Mouse (Mus musculus) gastrocnemius, adult 8-10 months (tissue): ENCODE measurements around the gene Gpr18. TPM values are rescaled to one million over a fixed set of nuclear protein-coding genes. Genes with fewer than 3 reads are reported as not detected.
"Not testable (repeated sequence)": the region's sequence is repeated elsewhere in the genome, so short reads cannot be mapped to it uniquely, and the experiment has no call there.

ENCODE experiments used
- DNase-seq, 2 experiments: peaks; one replicate each; pipeline ENCODE4 v3.0.0; 2022; ENCODE audit warnings: low spot score in 2 of 2
- total RNA-seq, 4 experiments: library from RNA; stranded (reverse); gene quantifications; 2 replicates each; pipeline ENCODE4 v1.2.4; 2022

The Gpr18 gene
- total RNA-seq, 4 experiments from 2014 or later, result not detected

- no peak for DNase-seq
Observed at GRCm38 (mm10) chr14:121894511-121895135, 21.0 kb downstream of the Gpr18 start.

- no peak for DNase-seq
Observed at GRCm38 (mm10) chr14:121893747-121894146, 21.8 kb downstream of the Gpr18 start.

GRCm38 (mm10) chr14:121884150-121884797 is 31.3 kb downstream of the Gpr18 start:
- no peak for DNase-seq

GRCm38 (mm10) chr14:121881211-121881610 is 34.4 kb downstream of the Gpr18 start:
- no peak for DNase-seq

- no peak for DNase-seq
Observed at GRCm38 (mm10) chr14:121879266-121879840, 36.2 kb downstream of the Gpr18 start.

GRCm38 (mm10) chr14:121878859-121879206 is 36.7 kb downstream of the Gpr18 start:
- no peak for DNase-seq

- DNase-seq, result peak; percentile 98
Observed at GRCm38 (mm10) chr14:121878176-121878858, 37.3 kb downstream of the Gpr18 start, which contains the start of gene Ubac2. Ubac2 (plus strand) TSS chr14:121878620.

- DNase-seq, result no peak
Observed at GRCm38 (mm10) chr14:121877640-121878039, 37.9 kb downstream of the Gpr18 start.

GRCm38 (mm10) chr14:121876860-121877259 is 38.7 kb downstream of the Gpr18 start:
- DNase-seq, result no peak

- DNase-seq, result not testable (repeated sequence)
Observed at GRCm38 (mm10) chr14:121876190-121876589, 39.4 kb downstream of the Gpr18 start.

GRCm38 (mm10) chr14:121873646-121874045 is 41.9 kb downstream of the Gpr18 start:
- no peak for DNase-seq

GRCm38 (mm10) chr14:121873172-121873571 is 42.4 kb downstream of the Gpr18 start:
- DNase-seq, result no peak

- DNase-seq, result no peak
Observed at GRCm38 (mm10) chr14:121872760-121873159, 42.8 kb downstream of the Gpr18 start.

GRCm38 (mm10) chr14:121869111-121869510 is 46.5 kb downstream of the Gpr18 start:
- DNase-seq, result no peak

- no peak for DNase-seq
Observed at GRCm38 (mm10) chr14:121866574-121866973, 49.0 kb downstream of the Gpr18 start.

GRCm38 (mm10) chr14:121865162-121865561 is 50.4 kb downstream of the Gpr18 start:
- DNase-seq, result peak; percentile 34 to 40

Other genes starting within 250 kb of the Gpr18 start
- gene Dock9, start 117.9 kb downstream of the Gpr18 start, total RNA-seq, result 10 to 100 TPM; 11.6 to 16.7 (median 14.0) TPM
- gene Ubac2, start 37.2 kb downstream of the Gpr18 start, total RNA-seq, result 10 to 100 TPM; 29.4 to 37.1 (median 32.7) TPM
- gene Gpr183, start 49.4 kb upstream of the Gpr18 start, total RNA-seq, result under 1 TPM; 0.15 to 0.38 (median 0.23) TPM
- gene Timm8a2, start 118.9 kb upstream of the Gpr18 start, total RNA-seq, result not detected
- 10 to 100 TPM; 65.0 to 68.9 (median 65.6) TPM for gene Tm9sf2, start 191.3 kb upstream of the Gpr18 start, total RNA-seq